Mouse (Mus musculus) midbrain, embryonic 11.5 days (tissue): ENCODE data around the gene Sun2. TPM values are rescaled to one million over a fixed set of nuclear protein-coding genes. Genes with fewer than 3 reads are reported as not detected.

Source experiments
- ATAC-seq: fragments of 200-750 bp; cut with Nextera tagmentation; 2 replicates; pipeline ENCODE4 v1.8.0; 2017; ENCODE audit warnings: moderate TSS enrichment, moderate library complexity; ENCODE audit not compliant: low FRiP score
- DNase-seq: peaks from one replicate; pipeline ENCODE4 v3.0.0; 2015; ENCODE audit warnings: low spot score; ENCODE audit errors: missing footprints
- H3K27ac ChIP-seq: fragments of 300-500 bp; sonication (generic); 2 replicates; pipeline ENCODE4 v1.5.1; 2014; ENCODE audit warnings: low read depth, low read length
- H3K27me3 ChIP-seq: fragments of 300-500 bp; sonication (generic); 2 replicates; pipeline ENCODE4 v1.6.1; 2014; ENCODE audit warnings: mild to moderate bottlenecking, low read length, moderate library complexity, mixed read lengths; ENCODE audit not compliant: control insufficient read depth, insufficient read depth
- H3K36me3 ChIP-seq: fragments of 300-500 bp; sonication (generic); 2 replicates; pipeline ENCODE4 v1.6.1; 2014; ENCODE audit warnings: mild to moderate bottlenecking, low read length, moderate library complexity, mixed read lengths; ENCODE audit not compliant: control insufficient read depth, insufficient read depth
- H3K4me1 ChIP-seq: fragments of 300-500 bp; sonication (generic); 2 replicates; pipeline ENCODE4 v1.6.1; 2014; ENCODE audit warnings: low read length; ENCODE audit not compliant: control insufficient read depth, insufficient read depth
- H3K4me2 ChIP-seq: fragments of 300-500 bp; sonication (generic); 2 replicates; pipeline ENCODE4 v1.6.1; 2014; ENCODE audit warnings: mild to moderate bottlenecking, moderate library complexity
- H3K4me3 ChIP-seq: fragments of 300-500 bp; sonication (generic); 2 replicates; pipeline ENCODE4 v1.5.1; 2014; ENCODE audit warnings: low read depth, low read length
- H3K9ac ChIP-seq: fragments of 300-500 bp; sonication (generic); 2 replicates; pipeline ENCODE4 v1.6.1; 2014; ENCODE audit warnings: low read length
- H3K9me3 ChIP-seq: fragments of 300-500 bp; sonication (generic); 2 replicates; pipeline ENCODE4 v1.6.1; 2016; ENCODE audit warnings: low read length; ENCODE audit not compliant: control insufficient read depth
- WGBS: fragments of 180-500 bp; shearing (Covaris S2); extraction: QIAGEN DNeasy Blood & Tissue Kit; methylation state at CpG from one replicate; pipeline ENCODE4 v1.1.7; 2014; 5-methylcytosine and 5-hydroxymethylcytosine counted together
- polyA plus RNA-seq: library from polyadenylated mRNA; unstranded; fragments of >200 nt; fragmentation: Nextera tagmentation; extraction: Ambion mirVana; gene quantifications from 2 replicates; pipeline ENCODE4 v1.2.1, GENCODE M21; 2014

Sun2 gene
- polyA plus RNA-seq, 1 experiment from 2014 or later: 4.2 TPM

DNA sequence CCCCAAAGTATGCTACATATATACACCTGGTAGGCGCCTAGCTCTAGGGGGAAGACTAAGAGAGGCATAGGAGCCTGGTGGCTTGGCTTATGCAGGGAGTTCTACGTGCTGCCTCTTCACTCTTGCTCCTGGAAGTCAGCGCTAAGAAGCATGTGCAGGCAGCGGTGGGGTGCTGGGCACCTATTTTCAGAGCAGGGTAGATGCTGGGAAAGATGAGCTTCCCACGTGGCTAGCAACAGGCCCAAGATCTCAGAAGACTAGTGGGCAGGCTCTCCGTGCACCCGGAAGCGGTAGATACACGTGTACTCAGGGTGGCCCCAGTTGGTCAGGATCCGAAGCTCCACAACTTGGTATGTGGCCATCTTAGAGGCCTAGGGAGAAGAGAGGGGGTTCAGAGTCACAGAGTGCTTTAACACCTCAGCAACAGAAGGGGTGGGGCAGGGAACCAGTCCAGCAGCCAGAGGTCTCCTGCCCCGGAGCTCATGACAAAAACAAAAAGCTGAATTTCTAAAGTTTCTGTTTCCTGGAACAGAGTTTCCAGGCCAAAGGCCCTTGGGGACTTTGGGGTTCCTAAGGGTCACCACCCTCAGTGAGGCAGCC lies 17.0 kb downstream of the Sun2 start:
- no peak overlapping the region for H3K4me2 ChIP-seq
- DNase-seq: no peak
- no peak overlapping the region for H3K27ac ChIP-seq
- ATAC-seq: no peak
- no peaks in the 10 kb centered on the region for H3K9me3 ChIP-seq
- H3K4me3 ChIP-seq: no peak overlapping the region
- H3K9ac ChIP-seq: no peak overlapping the region
- 0 out of 2 replicates have a peak, but pooled peaks cover 7% of the 10 kb centered on the region for H3K36me3 ChIP-seq
- 89% methylated on average over 11 of the region's 11 CpGs for WGBS
- no peaks in the 10 kb centered on the region for H3K27me3 ChIP-seq
- no peaks in the 10 kb centered on the region for H3K4me1 ChIP-seq

GRCm38 (mm10) chr15:79723439-79723838 lies 18.9 kb downstream of the Sun2 start:
- Histone ChIP-seq H3K9me3 (no peaks in the 10 kb centered on the region), H3K27ac (no peak overlapping the region), H3K4me1 (no peaks in the 10 kb centered on the region), H3K9ac (no peak overlapping the region), H3K36me3 (0 out of 2 replicates have a peak, but pooled peaks cover 11% of the 10 kb centered on the region), H3K27me3 (no peaks in the 10 kb centered on the region), H3K4me2 (no peak overlapping the region), H3K4me3 (no peak overlapping the region)
- no peak for DNase-seq
- 10% methylated on average over 1 of the region's 1 CpGs for WGBS
- ATAC-seq: no peak

DNA sequence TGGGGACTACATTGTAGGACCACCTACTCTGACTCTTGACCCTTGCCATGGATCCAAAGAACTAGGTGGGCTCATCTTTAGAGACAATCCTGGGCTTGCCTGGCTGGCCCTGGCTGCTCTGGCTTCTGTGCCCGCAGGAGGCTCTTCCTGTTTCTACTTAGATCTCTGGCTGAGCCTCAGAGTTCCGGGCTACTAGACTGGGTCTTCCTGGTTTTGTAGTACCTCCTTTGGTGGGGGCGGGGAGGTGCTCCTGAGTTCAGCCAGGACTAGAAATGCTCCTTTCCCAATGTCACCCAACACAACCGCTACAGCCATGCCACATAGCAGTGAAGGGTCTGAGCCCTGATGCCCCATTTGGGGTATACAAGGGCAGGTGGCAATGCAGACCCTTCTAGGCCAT lies 21.5 kb downstream of the Sun2 start:
- no peak for DNase-seq
- no peak overlapping the region for H3K4me2 ChIP-seq
- no peaks in the 10 kb centered on the region for H3K4me1 ChIP-seq
- WGBS: 92% methylated on average over 4 of the region's 4 CpGs
- H3K27ac ChIP-seq: no peak overlapping the region
- no peak for ATAC-seq
- H3K27me3 ChIP-seq: no peaks in the 10 kb centered on the region
- H3K4me3 ChIP-seq: no peak overlapping the region
- peaks cover 21% of the 10 kb centered on the region for H3K36me3 ChIP-seq
- H3K9me3 ChIP-seq: no peaks in the 10 kb centered on the region
- H3K9ac ChIP-seq: no peak overlapping the region

DNA sequence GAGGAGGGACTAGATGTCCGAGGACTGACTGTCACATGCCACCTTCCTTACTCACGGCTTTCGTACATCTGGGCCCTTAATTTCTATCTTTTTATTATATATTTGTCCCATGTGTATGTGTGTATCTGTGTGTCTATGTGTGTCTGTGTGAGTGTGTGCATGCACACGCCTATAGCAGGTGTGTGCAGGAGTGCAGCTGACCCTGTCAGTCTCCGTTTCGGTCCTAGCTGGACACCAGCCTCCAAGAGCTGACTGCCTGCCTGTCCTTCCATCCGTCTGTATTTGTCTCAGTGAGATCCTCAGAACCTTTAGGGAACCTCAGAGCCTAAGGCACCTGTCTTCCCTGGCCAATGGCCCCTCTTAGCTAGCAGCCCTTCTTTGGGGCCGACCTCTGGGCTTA lies 22.1 kb downstream of the Sun2 start:
- H3K36me3 ChIP-seq: peaks cover 25% of the 10 kb centered on the region
- H3K9ac ChIP-seq: no peak overlapping the region
- WGBS: 96% methylated on average over 8 of the region's 8 CpGs
- ATAC-seq (no peak), DNase-seq (no peak)
- H3K9me3 ChIP-seq: no peaks in the 10 kb centered on the region
- no peak overlapping the region for H3K4me2 ChIP-seq
- no peak overlapping the region for H3K4me3 ChIP-seq
- H3K27me3 ChIP-seq: no peaks in the 10 kb centered on the region
- no peak overlapping the region for H3K27ac ChIP-seq
- H3K4me1 ChIP-seq: no peaks in the 10 kb centered on the region

DNA sequence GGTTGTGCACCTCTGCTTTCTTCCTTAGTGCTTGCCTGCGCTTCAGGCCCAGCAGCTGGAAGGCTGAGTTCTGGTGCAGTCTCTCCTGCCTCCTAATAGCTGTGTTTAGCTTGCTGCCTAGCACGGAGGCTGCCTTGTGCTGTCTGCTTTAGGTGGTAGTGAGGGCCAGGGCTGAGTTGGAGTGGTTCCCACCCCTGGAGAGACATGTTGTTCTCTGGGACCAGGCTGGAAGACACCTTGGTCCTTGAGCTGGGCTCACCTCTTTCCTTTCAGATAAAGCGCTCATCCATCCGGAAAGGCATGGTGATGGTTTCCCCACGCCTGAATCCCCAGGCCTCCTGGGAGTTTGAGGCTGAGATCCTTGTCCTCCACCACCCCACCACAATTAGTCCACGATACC lies 25.6 kb downstream of the Sun2 start:
- Histone ChIP-seq H3K4me2 (no peak overlapping the region), H3K9me3 (no peaks in the 10 kb centered on the region), H3K27ac (no peak overlapping the region), H3K9ac (no peak overlapping the region), H3K4me3 (no peak overlapping the region), H3K4me1 (no peaks in the 10 kb centered on the region), H3K27me3 (no peaks in the 10 kb centered on the region), H3K36me3 (peaks cover 35% of the 10 kb centered on the region)
- ATAC-seq (no peak), DNase-seq (no peak)
- 88% methylated on average over 6 of the region's 6 CpGs for WGBS

- no peak for ATAC-seq
- H3K27me3 ChIP-seq: no peaks in the 10 kb centered on the region
- peaks cover 36% of the 10 kb centered on the region for H3K36me3 ChIP-seq
- H3K4me3 ChIP-seq: no peak overlapping the region
- no peak overlapping the region for H3K4me2 ChIP-seq
- H3K4me1 ChIP-seq: no peaks in the 10 kb centered on the region
- H3K9ac ChIP-seq: no peak overlapping the region
- 93% methylated on average over 7 of the region's 7 CpGs for WGBS
- H3K9me3 ChIP-seq: no peaks in the 10 kb centered on the region
- no peak for DNase-seq
- H3K27ac ChIP-seq: no peak overlapping the region
These were observed 26.7 kb downstream of the Sun2 start for GRCm38 (mm10) chr15:79715646-79716045.

- Histone ChIP-seq H3K4me2 (no peak overlapping the region), H3K27ac (no peak overlapping the region), H3K27me3 (no peaks in the 10 kb centered on the region), H3K36me3 (peaks cover 12% of the 10 kb centered on the region; the same call in 1 of the 2 replicates), H3K4me3 (no peak overlapping the region), H3K9me3 (no peaks in the 10 kb centered on the region), H3K9ac (no peak overlapping the region), H3K4me1 (no peaks in the 10 kb centered on the region)
- WGBS: 92% methylated on average over 5 of the region's 5 CpGs
- DNase-seq: no peak
- no peak for ATAC-seq
These were observed 34.0 kb downstream of the Sun2 start for GRCm38 (mm10) chr15:79708229-79708822.

GRCm38 (mm10) chr15:79706603-79707214 lies 35.6 kb downstream of the Sun2 start:
- no peak for ATAC-seq
- Histone ChIP-seq H3K4me1 (no peaks in the 10 kb centered on the region), H3K9ac (no peak overlapping the region), H3K36me3 (peaks cover 4% of the 10 kb centered on the region; the same call in 1 of the 2 replicates), H3K27ac (no peak overlapping the region), H3K4me3 (no peak overlapping the region), H3K9me3 (no peaks in the 10 kb centered on the region), H3K4me2 (no peak overlapping the region), H3K27me3 (no peaks in the 10 kb centered on the region)
- 93% methylated on average over 17 of the region's 17 CpGs for WGBS
- no peak for DNase-seq

DNA sequence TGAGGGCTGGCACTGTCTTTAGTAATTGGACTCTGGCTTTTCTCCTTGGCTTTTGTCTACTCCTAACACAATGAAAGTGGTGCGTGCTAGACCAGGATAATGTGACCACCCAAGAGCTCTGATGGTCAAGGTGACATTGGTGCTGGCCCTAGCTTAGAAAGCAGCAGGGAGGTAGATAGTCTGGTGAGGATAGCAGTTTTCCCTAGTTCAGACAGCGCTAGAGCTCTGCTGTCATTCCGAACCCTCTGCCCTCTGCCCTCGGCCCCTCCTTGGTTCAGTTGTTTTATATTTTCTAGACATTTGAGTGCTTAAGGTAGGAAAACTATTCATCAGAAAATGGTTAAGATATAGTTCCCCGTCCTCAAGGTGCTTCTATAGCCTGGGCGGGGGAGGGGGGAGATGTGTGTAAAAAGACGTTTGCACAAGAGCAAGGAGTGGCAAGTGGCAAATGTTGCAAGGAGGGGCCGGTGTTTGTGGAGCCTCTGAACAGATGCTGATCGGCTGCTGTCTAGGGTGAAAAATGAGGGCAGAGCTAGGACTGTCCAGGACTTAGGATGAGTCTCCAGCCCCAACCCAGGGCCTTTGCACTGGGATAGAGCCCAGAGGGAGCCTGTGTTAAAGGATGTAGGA lies 44.7 kb downstream of the Sun2 start:
- no peak for DNase-seq
- no peaks in the 10 kb centered on the region for H3K27me3 ChIP-seq

More for the DNA sequence above, 44.7 kb downstream of the Sun2 start:
- no peaks in the 10 kb centered on the region for H3K9me3 ChIP-seq
- peaks cover 2% of the 10 kb centered on the region; the same call in 1 of the 2 replicates for H3K4me1 ChIP-seq
- WGBS: 83% methylated on average over 9 of the region's 9 CpGs
- no peak for ATAC-seq
- H3K4me2 ChIP-seq: no peak overlapping the region
- H3K36me3 ChIP-seq: peaks cover 3% of the 10 kb centered on the region; the same call in 1 of the 2 replicates
- no peak overlapping the region for H3K27ac ChIP-seq
- H3K4me3 ChIP-seq: no peak overlapping the region
- no peak overlapping the region for H3K9ac ChIP-seq
